Mouse (Mus musculus): Measurements from ENCODE around the gene Cd37. TPM values are rescaled to one million over a fixed set of nuclear protein-coding genes. Genes with fewer than 3 reads are reported as not detected.
A peak's percentile ranks its signal among the peaks of the same experiment; 100 is the strongest.

Cd37 gene
- polyA plus RNA-seq, 2 experiments: 3.7 to 4.9 TPM

GRCm38 (mm10) chr7:45224826-45225225, 14.1 kb downstream of the Cd37 start:
- H3K9me3 ChIP-seq (ENCODE audit: control insufficient read depth, low read length): no peaks in the 10 kb centered on the region
- H3K4me2 ChIP-seq (replicated peaks; ENCODE audit: low read depth, low read length, severe bottlenecking): no peak overlapping the region
- H3K36me3 ChIP-seq (ENCODE audit: control insufficient read depth, insufficient read depth, low read length): peaks cover 97% of the 10 kb centered on the region
- 94% methylated on average over 7 of the region's 7 CpGs for WGBS
- no peak overlapping the region for H3K4me3 ChIP-seq (replicated peaks; ENCODE audit: low read length)
- no peak for TF ChIP-seq POLR2A (IDR thresholded peaks at IDR 0.05; ENCODE audit: borderline replicate concordance, extremely low read depth, insufficient read depth, insufficient read length)
- no peaks in the 10 kb centered on the region for H3K27me3 ChIP-seq (ENCODE audit: control insufficient read depth, insufficient read depth, low read length)
- H3K4me1 ChIP-seq (ENCODE audit: control insufficient read depth, insufficient read depth, low read length): no peaks in the 10 kb centered on the region
- ATAC-seq (ENCODE audit: low FRiP score, low read depth): no peak
- H3K9ac ChIP-seq (ENCODE audit: low read depth, low read length, severe bottlenecking): no peak overlapping the region
- H3K27ac ChIP-seq (replicated peaks; ENCODE audit: low read depth, low read length): no peak overlapping the region
- DNase-seq (ENCODE audit: low spot score): no peak

- Histone ChIP-seq H3K9ac (ENCODE audit: low read depth, low read length, severe bottlenecking) (no peak overlapping the region), H3K4me2 (replicated peaks; ENCODE audit: low read depth, low read length, severe bottlenecking) (no peak overlapping the region), H3K36me3 (ENCODE audit: control insufficient read depth, insufficient read depth, low read length) (peaks cover 90% of the 10 kb centered on the region), H3K27me3 (ENCODE audit: control insufficient read depth, insufficient read depth, low read length) (no peaks in the 10 kb centered on the region), H3K4me1 (ENCODE audit: control insufficient read depth, insufficient read depth, low read length) (peaks cover 13% of the 10 kb centered on the region; the same call in 1 of the 2 replicates), H3K9me3 (ENCODE audit: control insufficient read depth, low read length) (no peaks in the 10 kb centered on the region), H3K27ac (replicated peaks; ENCODE audit: low read depth, low read length) (no peak overlapping the region), H3K4me3 (replicated peaks; ENCODE audit: low read length) (no peak overlapping the region)
- no peak for DNase-seq (ENCODE audit: low spot score)
- WGBS: 90% methylated on average over 2 of the region's 2 CpGs
- no peak for TF ChIP-seq POLR2A (IDR thresholded peaks at IDR 0.05; ENCODE audit: borderline replicate concordance, extremely low read depth, insufficient read depth, insufficient read length)
- ATAC-seq (ENCODE audit: low FRiP score, low read depth): no peak
These were observed 17.2 kb downstream of the Cd37 start for GRCm38 (mm10) chr7:45221680-45222079.

GRCm38 (mm10) chr7:45216442-45217183, 22.3 kb downstream of the Cd37 start:
- Histone ChIP-seq H3K4me1 (ENCODE audit: control insufficient read depth, insufficient read depth, low read length) (peaks cover 21% of the 10 kb centered on the region; the same call in 1 of the 2 replicates), H3K4me2 (replicated peaks; ENCODE audit: low read depth, low read length, severe bottlenecking) (peak overlapping the region; percentile 80), H3K9ac (ENCODE audit: low read depth, low read length, severe bottlenecking) (peak overlapping the region; percentile 99), H3K36me3 (ENCODE audit: control insufficient read depth, insufficient read depth, low read length) (peaks cover 39% of the 10 kb centered on the region), H3K4me3 (replicated peaks; ENCODE audit: low read length) (peak overlapping the region; percentile 94), H3K9me3 (ENCODE audit: control insufficient read depth, low read length) (no peaks in the 10 kb centered on the region), H3K27ac (replicated peaks; ENCODE audit: low read depth, low read length) (peak overlapping the region; percentile 99), H3K27me3 (ENCODE audit: control insufficient read depth, insufficient read depth, low read length) (peaks cover 9% of the 10 kb centered on the region)
- TF ChIP-seq POLR2A (IDR thresholded peaks at IDR 0.05; ENCODE audit: borderline replicate concordance, extremely low read depth, insufficient read depth, insufficient read length): peak; percentile 77; the same call in 1 of the 2 replicates
- peak; percentile 93 for DNase-seq (ENCODE audit: low spot score)
- ATAC-seq (ENCODE audit: low FRiP score, low read depth): peak; percentile 89
- 0% methylated on average over 13 of the region's 13 CpGs for WGBS

- Histone ChIP-seq H3K9me3 (ENCODE audit: control insufficient read depth, low read length) (no peaks in the 10 kb centered on the region), H3K4me1 (ENCODE audit: control insufficient read depth, insufficient read depth, low read length) (peaks cover 23% of the 10 kb centered on the region; the same call in 1 of the 2 replicates), H3K4me2 (replicated peaks; ENCODE audit: low read depth, low read length, severe bottlenecking) (peak within 1 kb of the TSS; percentile 80), H3K4me3 (replicated peaks; ENCODE audit: low read length) (peak within 1 kb of the TSS; percentile 94), H3K27me3 (ENCODE audit: control insufficient read depth, insufficient read depth, low read length) (peaks cover 13% of the 10 kb centered on the region), H3K27ac (replicated peaks; ENCODE audit: low read depth, low read length) (peak within 1 kb of the TSS; percentile 99), H3K9ac (ENCODE audit: low read depth, low read length, severe bottlenecking) (peak within 1 kb of the TSS; percentile 99), H3K36me3 (ENCODE audit: control insufficient read depth, insufficient read depth, low read length) (peaks cover 32% of the 10 kb centered on the region)
- DNase-seq (ENCODE audit: low spot score): peak; percentile 70
- peak; percentile 66 for ATAC-seq (ENCODE audit: low FRiP score, low read depth)
- 1% methylated on average over 49 of the region's 55 CpGs for WGBS
- TF ChIP-seq POLR2A (IDR thresholded peaks at IDR 0.05; ENCODE audit: borderline replicate concordance, extremely low read depth, insufficient read depth, insufficient read length): peak; percentile 92
These were observed 23.1 kb downstream of the Cd37 start, which contains the start of gene Tead2 for GRCm38 (mm10) chr7:45215673-45216441. Gene Tead2 (plus strand): TSS chr7:45215753.

- TF ChIP-seq POLR2A (IDR thresholded peaks at IDR 0.05; ENCODE audit: borderline replicate concordance, extremely low read depth, insufficient read depth, insufficient read length): no peak
- peaks cover 11% of the 10 kb centered on the region for H3K36me3 ChIP-seq (ENCODE audit: control insufficient read depth, insufficient read depth, low read length)
These were observed 25.2 kb downstream of the Cd37 start for GRCm38 (mm10) chr7:45213708-45214107.

More at GRCm38 (mm10) chr7:45213708-45214107, 25.2 kb downstream of the Cd37 start:
- DNase-seq (ENCODE audit: low spot score): no peak
- peaks cover 13% of the 10 kb centered on the region for H3K27me3 ChIP-seq (ENCODE audit: control insufficient read depth, insufficient read depth, low read length)
- H3K4me1 ChIP-seq (ENCODE audit: control insufficient read depth, insufficient read depth, low read length): peaks cover 20% of the 10 kb centered on the region; the same call in 1 of the 2 replicates
- ATAC-seq (ENCODE audit: low FRiP score, low read depth): no peak
- H3K9me3 ChIP-seq (ENCODE audit: control insufficient read depth, low read length): no peaks in the 10 kb centered on the region
- H3K27ac ChIP-seq (replicated peaks; ENCODE audit: low read depth, low read length): no peak overlapping the region
- H3K9ac ChIP-seq (ENCODE audit: low read depth, low read length, severe bottlenecking): no peak overlapping the region
- H3K4me2 ChIP-seq (replicated peaks; ENCODE audit: low read depth, low read length, severe bottlenecking): no peak overlapping the region
- no peak overlapping the region for H3K4me3 ChIP-seq (replicated peaks; ENCODE audit: low read length)
- WGBS: 55% methylated on average over 5 of the region's 5 CpGs

Data from limb, embryonic 14.5 days (tissue).